Mouse (Mus musculus): Measurements from ENCODE around the gene Slc7a15.
"Not testable (repeated sequence)": the region's sequence is repeated elsewhere in the genome, so short reads cannot be mapped to it uniquely, and the experiment has no call there.

Gene Slc7a15

DNA sequence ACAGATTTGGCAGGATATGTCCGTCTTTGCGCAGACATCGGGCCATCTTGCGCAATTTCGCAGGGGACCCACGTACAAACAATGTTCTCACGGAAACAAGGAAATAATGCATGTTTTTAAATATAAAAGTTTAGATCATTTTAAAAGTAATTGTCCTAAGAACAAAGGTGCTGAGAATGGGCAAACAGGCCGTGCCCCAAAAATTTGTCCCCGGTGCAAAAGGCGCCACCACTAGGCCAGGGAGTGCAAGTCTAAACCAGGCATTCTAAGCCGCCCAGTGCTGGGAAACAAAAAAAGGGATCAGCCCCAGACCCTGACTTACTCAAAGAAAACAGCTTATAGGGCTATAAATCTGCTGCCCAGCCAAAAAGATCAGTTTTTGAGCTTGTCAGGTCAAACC is 25.5 kb downstream of the Slc7a15 start:
- Histone ChIP-seq H3K36me3 (ENCODE audit: insufficient read depth, low read length) (no peaks in the 10 kb centered on the region), H3K9me3 (ENCODE audit: low read length) (peaks cover 20% of the 10 kb centered on the region), H3K4me1 (replicated peaks; ENCODE audit: low read depth, low read length) (no peaks in the 10 kb centered on the region), H3K4me3 (replicated peaks; ENCODE audit: low read length) (no peak overlapping the region), H3K27me3 (ENCODE audit: insufficient read depth, low read length) (no peaks in the 10 kb centered on the region)
- TF ChIP-seq POU5F1 (IDR thresholded peaks at IDR 0.05; ENCODE audit: borderline replicate concordance, low read length) (no peak), NANOG (IDR thresholded peaks at IDR 0.05; ENCODE audit: borderline replicate concordance, low read length) (no peak), CTCF (conservative IDR thresholded peaks at IDR 0.05; ENCODE audit: low read length) (no peak)

DNA sequence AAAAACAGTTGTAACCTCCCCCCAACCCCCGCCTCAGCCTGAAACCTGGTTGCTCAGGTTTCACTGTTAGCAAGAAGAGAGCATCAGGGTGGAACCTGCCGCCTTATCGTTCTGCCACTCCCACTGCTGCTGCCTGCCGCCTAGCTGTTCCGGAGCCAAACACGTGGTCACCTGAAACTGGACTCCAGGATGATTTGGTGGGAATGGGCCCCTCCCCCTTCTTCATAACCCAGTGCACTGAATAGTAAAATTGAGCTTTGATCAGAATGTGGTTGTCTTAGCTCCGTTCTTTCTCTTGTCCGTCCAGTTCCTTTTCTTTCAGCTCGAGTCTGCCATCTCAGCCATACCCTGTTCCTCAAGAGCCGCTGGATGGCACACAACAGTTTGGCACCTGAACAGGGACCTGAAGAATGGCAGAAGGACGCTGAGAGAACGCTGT is 26.9 kb downstream of the Slc7a15 start:
- H3K4me1 ChIP-seq (replicated peaks; ENCODE audit: low read depth, low read length); H3K27me3 ChIP-seq (ENCODE audit: insufficient read depth, low read length); H3K4me3 ChIP-seq (replicated peaks; ENCODE audit: low read length); H3K36me3 ChIP-seq (ENCODE audit: insufficient read depth, low read length): not testable (repeated sequence)
- H3K9me3 ChIP-seq (ENCODE audit: low read length): peaks cover 20% of the 10 kb centered on the region

DNA sequence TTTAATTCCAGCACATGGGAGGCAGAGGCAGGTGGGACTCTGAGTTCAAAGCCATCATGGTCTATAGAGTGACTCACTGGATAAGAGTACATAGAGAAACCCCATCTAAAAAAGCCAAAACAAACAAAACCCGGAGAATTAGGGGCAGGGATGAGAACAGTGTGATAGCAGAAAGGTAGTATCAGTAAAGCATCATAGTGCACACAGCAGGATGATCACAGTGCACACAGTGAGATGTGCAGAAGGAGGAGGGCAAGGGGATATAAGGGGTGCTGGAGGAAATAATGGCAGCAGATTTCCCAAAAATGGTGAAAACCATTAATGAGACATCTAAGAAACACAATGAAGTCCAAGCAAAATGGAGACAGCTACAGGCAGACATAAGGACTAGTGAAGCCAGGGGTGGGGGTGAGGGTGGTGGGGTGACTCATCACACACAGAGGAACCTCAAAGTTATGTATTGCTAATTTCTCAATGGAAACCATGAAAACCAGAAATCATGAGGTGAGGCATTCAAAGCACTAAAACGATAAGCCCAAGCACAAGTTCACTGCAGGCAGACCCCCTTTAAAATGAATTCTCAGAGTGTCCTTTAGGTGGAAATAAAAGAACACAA is 27.5 kb downstream of the Slc7a15 start:
- H3K4me3 ChIP-seq (replicated peaks; ENCODE audit: low read length); H3K27me3 ChIP-seq (ENCODE audit: insufficient read depth, low read length); H3K36me3 ChIP-seq (ENCODE audit: insufficient read depth, low read length); H3K4me1 ChIP-seq (replicated peaks; ENCODE audit: low read depth, low read length): not testable (repeated sequence)
- peaks cover 17% of the 10 kb centered on the region; the same call in 1 of the 2 replicates for H3K9me3 ChIP-seq (ENCODE audit: low read length)

DNA sequence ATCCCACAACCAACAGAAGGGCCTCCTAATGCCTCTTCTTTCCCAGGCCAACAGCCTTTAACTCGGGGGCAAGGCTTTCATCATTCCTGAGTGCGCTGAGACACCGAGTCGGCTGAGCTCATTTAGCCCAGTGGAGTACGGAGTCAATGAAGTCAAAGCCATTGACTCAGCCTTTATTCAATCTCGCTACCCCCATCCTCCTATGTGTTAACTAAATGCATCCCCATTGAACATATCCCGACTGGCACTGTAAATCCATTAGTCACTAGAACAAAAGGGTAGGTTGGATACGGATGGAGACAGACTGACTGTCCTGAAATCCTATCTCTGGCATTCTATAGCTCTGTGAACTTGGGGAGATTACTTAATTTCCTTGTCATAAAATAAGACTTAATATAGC is 36.7 kb downstream of the Slc7a15 start:
- H3K36me3 ChIP-seq (ENCODE audit: insufficient read depth, low read length); H3K4me3 ChIP-seq (replicated peaks; ENCODE audit: low read length); H3K9me3 ChIP-seq (ENCODE audit: low read length); H3K27me3 ChIP-seq (ENCODE audit: insufficient read depth, low read length); H3K4me1 ChIP-seq (replicated peaks; ENCODE audit: low read depth, low read length): not testable (repeated sequence)

DNA sequence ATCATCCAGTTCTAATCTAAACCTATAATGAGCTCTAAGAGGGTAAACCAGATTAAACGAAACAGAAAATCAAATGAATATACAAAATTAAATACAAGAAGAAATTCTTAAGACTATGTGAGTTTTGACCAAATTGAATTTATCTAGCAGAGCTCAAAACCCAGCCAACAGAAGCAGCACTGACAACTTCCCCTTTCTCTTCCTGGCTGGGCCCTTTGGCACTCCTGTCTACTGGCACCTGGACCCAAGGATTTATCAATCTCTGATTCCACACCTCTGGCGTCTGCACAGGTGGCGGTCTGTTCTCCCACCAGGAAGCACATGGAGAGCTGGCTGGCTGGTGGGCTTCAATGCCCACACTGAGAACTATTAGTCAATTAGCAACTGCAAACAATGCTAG is 39.0 kb downstream of the Slc7a15 start:
- H3K4me1 ChIP-seq (replicated peaks; ENCODE audit: low read depth, low read length); H3K9me3 ChIP-seq (ENCODE audit: low read length); H3K4me3 ChIP-seq (replicated peaks; ENCODE audit: low read length); H3K36me3 ChIP-seq (ENCODE audit: insufficient read depth, low read length); H3K27me3 ChIP-seq (ENCODE audit: insufficient read depth, low read length): not testable (repeated sequence)

DNA sequence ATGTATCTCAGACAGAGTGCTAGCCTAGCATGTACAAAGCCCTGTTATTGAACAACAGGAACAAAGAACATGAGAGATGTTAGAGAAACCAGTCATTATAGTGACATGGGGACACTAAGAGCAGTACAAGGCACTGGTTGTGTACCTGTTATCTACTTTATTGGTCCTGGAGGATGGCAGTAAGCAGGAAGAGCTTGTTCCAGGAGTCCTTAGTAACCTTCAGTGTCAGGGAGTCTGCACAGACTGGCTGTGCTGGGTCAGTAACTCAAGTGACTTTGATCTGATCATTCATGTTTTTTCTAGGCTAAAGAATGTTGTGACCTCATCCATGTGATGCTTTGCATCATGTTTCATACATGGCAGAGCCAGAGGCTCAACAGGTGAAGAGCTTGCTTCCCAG is 42.7 kb downstream of the Slc7a15 start:
- Histone ChIP-seq H3K36me3 (ENCODE audit: insufficient read depth, low read length) (no peaks in the 10 kb centered on the region), H3K4me1 (replicated peaks; ENCODE audit: low read depth, low read length) (peaks cover 8% of the 10 kb centered on the region), H3K27me3 (ENCODE audit: insufficient read depth, low read length) (no peaks in the 10 kb centered on the region), H3K9me3 (ENCODE audit: low read length) (no peaks in the 10 kb centered on the region), H3K4me3 (replicated peaks; ENCODE audit: low read length) (no peak overlapping the region)
- TF ChIP-seq POU5F1 (IDR thresholded peaks at IDR 0.05; ENCODE audit: borderline replicate concordance, low read length) (no peak), NANOG (IDR thresholded peaks at IDR 0.05; ENCODE audit: borderline replicate concordance, low read length) (no peak), CTCF (conservative IDR thresholded peaks at IDR 0.05; ENCODE audit: low read length) (no peak)

DNA sequence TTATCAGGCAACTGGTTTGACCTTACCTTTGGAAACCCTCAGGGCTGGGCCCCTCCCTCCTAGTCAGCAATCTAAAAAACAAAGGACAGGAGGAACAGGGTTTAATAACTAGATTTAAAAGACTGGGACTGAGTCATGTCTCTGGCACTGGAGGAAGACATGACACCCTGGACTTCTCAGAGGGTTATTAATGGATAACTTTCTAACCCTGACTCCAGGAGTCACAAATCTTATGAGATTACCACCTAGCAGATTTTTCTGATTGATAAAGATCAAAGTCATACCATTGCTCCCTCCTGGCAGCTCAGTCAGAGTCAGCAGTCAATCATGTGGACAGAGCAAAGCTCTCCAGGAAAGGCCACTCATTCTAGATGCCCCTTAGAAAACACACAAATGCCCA is 43.4 kb downstream of the Slc7a15 start:
- no peaks in the 10 kb centered on the region for H3K27me3 ChIP-seq (ENCODE audit: insufficient read depth, low read length)
- TF ChIP-seq CTCF (conservative IDR thresholded peaks at IDR 0.05; ENCODE audit: low read length): no peak
- TF ChIP-seq POU5F1 (IDR thresholded peaks at IDR 0.05; ENCODE audit: borderline replicate concordance, low read length): no peak
- no peak for TF ChIP-seq NANOG (IDR thresholded peaks at IDR 0.05; ENCODE audit: borderline replicate concordance, low read length)
- peaks cover 8% of the 10 kb centered on the region for H3K4me1 ChIP-seq (replicated peaks; ENCODE audit: low read depth, low read length)
- no peak overlapping the region for H3K4me3 ChIP-seq (replicated peaks; ENCODE audit: low read length)
- H3K9me3 ChIP-seq (ENCODE audit: low read length): no peaks in the 10 kb centered on the region
- H3K36me3 ChIP-seq (ENCODE audit: insufficient read depth, low read length): no peaks in the 10 kb centered on the region

DNA sequence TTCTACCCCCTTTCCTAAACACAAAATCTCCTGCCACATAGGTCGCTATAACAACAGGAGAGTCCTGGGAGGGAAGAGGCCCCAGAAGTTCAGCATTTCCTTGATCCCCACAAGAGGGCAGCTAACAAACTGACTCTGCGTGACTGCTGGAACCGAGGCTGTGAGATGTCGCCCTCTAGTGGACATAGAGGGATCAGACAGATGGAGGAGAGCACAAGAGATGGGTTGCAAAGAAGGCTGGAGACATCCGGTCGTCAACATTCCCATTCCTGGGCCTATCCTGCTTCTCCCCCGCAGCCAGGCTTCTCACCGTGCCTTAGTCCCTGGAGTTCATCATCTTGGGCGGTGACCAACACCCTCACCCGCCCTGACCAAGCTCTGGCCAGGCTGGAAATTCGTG is 51.5 kb downstream of the Slc7a15 start:
- Histone ChIP-seq H3K36me3 (ENCODE audit: insufficient read depth, low read length) (no peaks in the 10 kb centered on the region), H3K9me3 (ENCODE audit: low read length) (no peaks in the 10 kb centered on the region), H3K4me1 (replicated peaks; ENCODE audit: low read depth, low read length) (peaks cover 39% of the 10 kb centered on the region), H3K4me3 (replicated peaks; ENCODE audit: low read length) (no peak overlapping the region), H3K27me3 (ENCODE audit: insufficient read depth, low read length) (no peaks in the 10 kb centered on the region)
- TF ChIP-seq NANOG (IDR thresholded peaks at IDR 0.05; ENCODE audit: borderline replicate concordance, low read length) (peak; percentile 55; the same call in 1 of the 2 replicates), CTCF (conservative IDR thresholded peaks at IDR 0.05; ENCODE audit: low read length) (peak; percentile 97), POU5F1 (IDR thresholded peaks at IDR 0.05; ENCODE audit: borderline replicate concordance, low read length) (no peak)

DNA sequence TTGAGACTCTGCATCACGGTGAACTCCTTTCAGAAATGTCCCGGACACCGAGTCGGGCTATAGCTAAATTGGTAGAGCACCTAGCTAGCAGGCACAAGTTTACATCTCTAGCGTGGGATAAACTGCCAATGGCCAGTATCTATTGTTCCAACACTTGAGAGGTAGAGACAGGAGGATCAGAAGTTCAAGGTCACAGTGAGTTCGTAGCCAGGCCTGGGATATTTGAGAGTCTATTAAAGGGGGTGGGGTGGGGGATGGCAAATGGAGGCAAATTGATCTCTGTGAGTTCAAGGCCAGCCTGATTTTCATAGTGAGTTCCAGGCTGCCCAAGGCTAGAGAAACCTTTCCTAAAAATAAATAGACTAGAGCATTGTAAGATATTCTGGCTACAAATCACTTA is 52.1 kb downstream of the Slc7a15 start:
- Histone ChIP-seq H3K4me1 (replicated peaks; ENCODE audit: low read depth, low read length) (peaks cover 39% of the 10 kb centered on the region), H3K27me3 (ENCODE audit: insufficient read depth, low read length) (no peaks in the 10 kb centered on the region), H3K36me3 (ENCODE audit: insufficient read depth, low read length) (no peaks in the 10 kb centered on the region), H3K9me3 (ENCODE audit: low read length) (no peaks in the 10 kb centered on the region), H3K4me3 (replicated peaks; ENCODE audit: low read length) (no peak overlapping the region)
- TF ChIP-seq NANOG (IDR thresholded peaks at IDR 0.05; ENCODE audit: borderline replicate concordance, low read length): no peak
- no peak for TF ChIP-seq POU5F1 (IDR thresholded peaks at IDR 0.05; ENCODE audit: borderline replicate concordance, low read length)
- no peak for TF ChIP-seq CTCF (conservative IDR thresholded peaks at IDR 0.05; ENCODE audit: low read length)

All from E14TG2a.4 (cell line).